Mouse (Mus musculus) kidney, adult 2 months (tissue): ENCODE data around the gene Nkain4.

Source experiments
- CTCF ChIP-seq: fragments of 200-500 bp; conservative IDR thresholded peaks from 2 replicates; pipeline ENCODE4 v1.5.1; 2011; ENCODE audit warnings: low read depth, mild to moderate bottlenecking, control low read depth, low read length, moderate library complexity, mixed read lengths; ENCODE audit not compliant: insufficient read depth, insufficient read length
- POLR2A ChIP-seq: fragments of 200-500 bp; IDR thresholded peaks from one replicate; pipeline ENCODE4 v1.6.1; 2011; ENCODE audit warnings: low read depth, low read length, control low read depth

GRCm38 (mm10) chr2:180995457-180995856 lies 41.0 kb upstream of the Nkain4 start:
- no peak for TF ChIP-seq CTCF
- TF ChIP-seq POLR2A: no peak
